17 mouse cellular contexts compared by ENCODE assay signal in genomic region chr17:84924779-84925178, GRCm38 (mm10). TPM values are rescaled to one million over a fixed set of nuclear protein-coding genes. Genes with fewer than 3 reads are reported as not detected.
DNase-seq lines count a peak whose midpoint lies in the region; ATAC-seq lines count a peak whose summit lies in the region.
"Had no signal": no experiment of that assay in that cellular context is flagged by ENCODE, and none has a peak within 500 bp of the region (broad histone marks: within the 10 kb centered on the region; RNA-seq: fewer than 3 reads in every experiment).

No protein-coding gene starts in this region.

- no peaks in the 10 kb centered on the region for H3K36me3 ChIP-seq in liver, embryonic 11.5 days (ENCODE audit: control insufficient read depth, insufficient read depth, low read length)
- no peaks in the 10 kb centered on the region for H3K36me3 ChIP-seq in liver, embryonic 15.5 days (replicated peaks)
- H3K36me3 ChIP-seq in midbrain, embryonic 13.5 days: no peaks in the 10 kb centered on the region
- H3K36me3 ChIP-seq: embryonic facial prominence, embryonic 12.5 days; heart, embryonic 13.5 days had no signal

- ATAC-seq in erythroblast, adult 5-6 weeks (replicated peaks; ENCODE audit: low FRiP score, poor library complexity, severe bottlenecking): peak; percentile 61
- ATAC-seq in liver, embryonic 11.5 days (replicated peaks; ENCODE audit: low FRiP score): peak; percentile 22; the same call in 1 of the 2 replicates
- 0 out of 2 replicates have a peak, but pooled peaks have one; percentile 19 for ATAC-seq in liver, embryonic 15.5 days (ENCODE audit: insufficient read depth)
- peak; percentile 40; the same call in 1 of the 2 replicates for ATAC-seq in megakaryocyte-erythroid progenitor cell, adult 5-6 weeks (replicated peaks; ENCODE audit: low FRiP score, low TSS enrichment, poor library complexity, severe bottlenecking)
- ATAC-seq in midbrain, embryonic 13.5 days: no peak
- ATAC-seq: forebrain, embryonic 13.5 days had no signal

- WGBS in liver, embryonic 11.5 days: 83% methylated on average over 5 of the region's 5 CpGs
- WGBS in liver, embryonic 15.5 days (ENCODE audit: insufficient replicate concordance): 72% methylated on average over 5 of the region's 5 CpGs
- 90% methylated on average over 5 of the region's 5 CpGs for WGBS in midbrain, embryonic 13.5 days

- no peak overlapping the region; the same call in 1 of the 2 replicates for H3K27ac ChIP-seq in liver, embryonic 11.5 days (ENCODE audit: low read depth, low read length)
- peak overlapping the region; percentile 78 for H3K27ac ChIP-seq in liver, embryonic 15.5 days (replicated peaks)
- no peak overlapping the region for H3K27ac ChIP-seq in midbrain, embryonic 13.5 days
- H3K27ac ChIP-seq: embryonic facial prominence, embryonic 12.5 days; forebrain, embryonic 13.5 days; heart, embryonic 13.5 days had no signal

- DNase-seq in liver, embryonic 11.5 days (ENCODE audit: low spot score): no peak
- no peak for DNase-seq in ovary, postnatal 14 days (ENCODE audit: low spot score)
- DNase-seq in lung, postnatal 25 days (ENCODE audit: low spot score): no peak
- DNase-seq: adrenal gland, postnatal 10 days; cerebellum, adult 11 months; cerebellum, adult 9-10 months; cerebellum, postnatal 25 days; gastrocnemius, adult 2 months; gastrocnemius, postnatal 25 days; heart, postnatal 36 days had no signal

- no peaks in the 10 kb centered on the region for H3K27me3 ChIP-seq in liver, embryonic 11.5 days (replicated peaks; ENCODE audit: control insufficient read depth, insufficient read depth, low read length)
- H3K27me3 ChIP-seq in liver, embryonic 15.5 days: no peaks in the 10 kb centered on the region
- no peaks in the 10 kb centered on the region for H3K27me3 ChIP-seq in midbrain, embryonic 13.5 days
- H3K27me3 ChIP-seq: embryonic facial prominence, embryonic 12.5 days; forebrain, embryonic 13.5 days; heart, embryonic 13.5 days had no signal

- H3K9me3 ChIP-seq in liver, embryonic 11.5 days (ENCODE audit: control insufficient read depth, low read length): no peaks in the 10 kb centered on the region
- H3K9me3 ChIP-seq in liver, embryonic 15.5 days (replicated peaks): no peaks in the 10 kb centered on the region
- no peaks in the 10 kb centered on the region for H3K9me3 ChIP-seq in midbrain, embryonic 13.5 days
- H3K9me3 ChIP-seq: embryonic facial prominence, embryonic 12.5 days; forebrain, embryonic 13.5 days; heart, embryonic 13.5 days had no signal

- no peak overlapping the region for H3K4me3 ChIP-seq in liver, embryonic 11.5 days (ENCODE audit: low read depth, low read length)
- no peak overlapping the region for H3K4me3 ChIP-seq in liver, embryonic 15.5 days (replicated peaks)
- no peak overlapping the region for H3K4me3 ChIP-seq in midbrain, embryonic 13.5 days (replicated peaks)
- H3K4me3 ChIP-seq: embryonic facial prominence, embryonic 12.5 days; forebrain, embryonic 13.5 days; gastrocnemius, adult 2 months; heart, embryonic 13.5 days had no signal

- H3K4me2 ChIP-seq in liver, embryonic 11.5 days: no peak overlapping the region
- peak overlapping the region; percentile 25; the same call in 1 of the 2 replicates for H3K4me2 ChIP-seq in liver, embryonic 15.5 days
- H3K4me2 ChIP-seq in midbrain, embryonic 13.5 days (replicated peaks): no peak overlapping the region
- H3K4me2 ChIP-seq: embryonic facial prominence, embryonic 12.5 days; forebrain, embryonic 13.5 days; heart, embryonic 13.5 days had no signal

- H3K9ac ChIP-seq in liver, embryonic 11.5 days (ENCODE audit: low read depth, low read length): no peak overlapping the region
- no peak overlapping the region for H3K9ac ChIP-seq in liver, embryonic 15.5 days
- H3K9ac ChIP-seq in midbrain, embryonic 13.5 days (replicated peaks): no peak overlapping the region
- H3K9ac ChIP-seq: embryonic facial prominence, embryonic 12.5 days; forebrain, embryonic 13.5 days; heart, embryonic 13.5 days had no signal

- peaks cover 12% of the 10 kb centered on the region for H3K4me1 ChIP-seq in liver, embryonic 11.5 days (replicated peaks; ENCODE audit: control insufficient read depth, insufficient read depth, low read length)
- peaks cover 61% of the 10 kb centered on the region for H3K4me1 ChIP-seq in liver, embryonic 15.5 days (replicated peaks)
- H3K4me1 ChIP-seq in midbrain, embryonic 13.5 days (replicated peaks): no peaks in the 10 kb centered on the region
- H3K4me1 ChIP-seq: embryonic facial prominence, embryonic 12.5 days; forebrain, embryonic 13.5 days; heart, embryonic 13.5 days had no signal

RNA-seq across cellular contexts. Expression of gene Ppm1b, which starts 31.8 kb away (rescaled TPM):
- 53.0 and 62.7 TPM in 2 replicates for total RNA-seq in erythroblast, adult 5-6 weeks (2015; ENCODE audit: low replicate concordance)
- total RNA-seq in erythroblast, adult 5-6 weeks (2017; ENCODE audit: low replicate concordance): 69.9 and 108 TPM in 2 replicates
- 73.2 and 80.0 TPM in 2 replicates for polyA plus RNA-seq in liver, embryonic 11.5 days (2014; fragmentation: Nextera tagmentation; extraction: Ambion mirVana)
- 52.7 and 58.7 TPM in 2 replicates for polyA plus RNA-seq in liver, embryonic 15.5 days (2015; fragmentation: Nextera tagmentation; extraction: Ambion mirVana)
- 62.9 and 73.2 TPM in 2 replicates for total RNA-seq in megakaryocyte-erythroid progenitor cell, adult 5-6 weeks (2014; fragmentation: Nextera tagmentation)
- 51.3 and 68.7 TPM in 2 replicates for total RNA-seq in megakaryocyte-erythroid progenitor cell, adult 5-6 weeks (2017)
- polyA plus RNA-seq in midbrain, embryonic 13.5 days (2015; fragmentation: Nextera tagmentation; extraction: Ambion mirVana): 95.8 and 101 TPM in 2 replicates
